Mouse (Mus musculus) E14TG2a.4 (cell line): ENCODE results near the gene Lef1.

Experiments used
- CTCF ChIP-seq: conservative IDR thresholded peaks from 2 replicates; pipeline ENCODE4 v1.5.1; 2014; ENCODE audit warnings: low read length
- NANOG ChIP-seq: IDR thresholded peaks from 2 replicates; pipeline ENCODE4 v1.6.1; 2014; ENCODE audit warnings: borderline replicate concordance, low read length, mixed read lengths

DNA sequence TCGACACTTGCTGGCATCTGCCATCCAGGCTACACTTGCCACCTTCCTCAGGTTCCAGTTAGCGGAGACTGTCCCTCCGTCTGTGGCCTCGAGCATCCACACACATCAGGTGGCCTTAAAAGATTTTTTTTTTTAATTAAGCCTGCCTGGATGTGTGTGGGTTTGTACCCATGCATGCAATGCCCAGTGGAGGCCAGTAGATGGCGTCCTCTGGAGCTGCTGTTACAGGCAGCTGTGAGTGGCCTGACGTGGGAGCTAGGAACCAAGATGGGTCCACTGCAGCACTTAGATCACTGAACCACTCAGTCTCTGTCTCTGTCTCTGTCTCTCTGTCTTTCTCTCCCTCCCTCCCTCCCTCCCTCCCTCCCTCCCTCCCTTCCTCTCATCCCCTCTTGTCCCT is 117.8 kb downstream of the Lef1 start:
- TF ChIP-seq CTCF (peak; percentile 98), NANOG (no peak)
